Mouse (Mus musculus) C2C12 (cell line): ENCODE results near the gene 4930412O13Rik.

Source experiments
- CEBPB ChIP-seq: IDR thresholded peaks from one replicate; pipeline ENCODE4 v1.6.1; 2011; ENCODE audit warnings: low read depth, mild to moderate bottlenecking, control low read depth, moderate library complexity
- CTCF ChIP-seq: IDR thresholded peaks from one replicate; pipeline ENCODE4 v1.5.1; 2011; ENCODE audit not compliant: control insufficient read depth, insufficient read depth, insufficient read length
- FOSL1 ChIP-seq: IDR thresholded peaks from one replicate; pipeline ENCODE4 v1.8.0; 2011; ENCODE audit warnings: mild to moderate bottlenecking, low read length; ENCODE audit not compliant: poor library complexity, insufficient read depth, severe bottlenecking
- MAX ChIP-seq: IDR thresholded peaks from one replicate; pipeline ENCODE4 v1.6.1; 2011; ENCODE audit warnings: mild to moderate bottlenecking, control low read depth
- MYOG ChIP-seq: IDR thresholded peaks from one replicate; pipeline ENCODE4 v1.6.1; 2011; ENCODE audit not compliant: control insufficient read depth, insufficient read length; ENCODE audit errors: extremely low read depth
- USF1 ChIP-seq: IDR thresholded peaks from one replicate; pipeline ENCODE4 v1.6.1; 2011; ENCODE audit warnings: low read depth, mild to moderate bottlenecking, control low read depth, moderate library complexity

- TF ChIP-seq CTCF (no peak), CEBPB (no peak), MAX (no peak), USF1 (no peak), MYOG (no peak), FOSL1 (no peak)
Measured at GRCm38 (mm10) chr2:9894836-9895593, 14.0 kb downstream of the 4930412O13Rik start.
